Mouse (Mus musculus) mammary gland, adult 2 months (tissue): ENCODE results near the gene Jmjd7. TPM values are rescaled to one million over a fixed set of nuclear protein-coding genes. Genes with fewer than 3 reads are reported as not detected.

Source experiments
- polyA plus RNA-seq: library from polyadenylated mRNA; depleted of rRNA; stranded (reverse); fragments of >200 nt; gene quantifications from 2 replicates; pipeline ENCODE4 v1.2.3, GENCODE M21; 2012; ENCODE audit warnings: low replicate concordance; rRNA removed

Jmjd7 gene
- 6.8 and 8.6 TPM in 2 replicates for polyA plus RNA-seq

GRCm38 (mm10) chr2:120026984-120027949 is at the start of gene Jmjd7, which contains the start of gene Gm28042:
Gene Jmjd7 (plus strand): TSS chr2:120027483.
Gene Gm28042 (plus strand): TSS chr2:120027493.

GRCm38 (mm10) chr2:120032726-120033467 is 5.6 kb downstream of the Jmjd7 start, which contains the start of gene Pla2g4b:
Gene Pla2g4b (plus strand): TSS chr2:120033417.

Other genes with a start within 250 kb of the Jmjd7 start
- gene Rpap1, start 239.9 kb upstream of the Jmjd7 start, polyA plus RNA-seq, result 26.8 and 36.7 TPM in 2 replicates
- 9.2 and 10.1 TPM in 2 replicates for gene Tyro3, start 229.8 kb upstream of the Jmjd7 start, polyA plus RNA-seq
- gene Mga, start 130.3 kb upstream of the Jmjd7 start, polyA plus RNA-seq, result 15.1 and 28.9 TPM in 2 replicates
- gene Mapkbp1, start 54.8 kb upstream of the Jmjd7 start, polyA plus RNA-seq, result 17.5 and 29.8 TPM in 2 replicates
- 3.7 and 4.0 TPM in 2 replicates for gene Gm28042, start within 50 bp of the Jmjd7 start, polyA plus RNA-seq
- 4.4 and 4.6 TPM in 2 replicates for gene Pla2g4b, start 5.9 kb downstream of the Jmjd7 start, polyA plus RNA-seq
- 43.7 and 43.9 TPM in 2 replicates for gene Ehd4, start 127.1 kb downstream of the Jmjd7 start, polyA plus RNA-seq
- gene Pla2g4e, start 217.9 kb downstream of the Jmjd7 start, polyA plus RNA-seq, result 5.9 TPM in 1 of 2 replicates, not detected in the other